Mouse (Mus musculus): Measurements from ENCODE around the gene Zfp526. TPM values are rescaled to one million over a fixed set of nuclear protein-coding genes. Genes with fewer than 3 reads are reported as not detected.
A peak's percentile ranks its signal among the peaks of the same experiment; 100 is the strongest.

The Zfp526 gene
- polyA plus RNA-seq, 1 experiment from 2014 or later, result 3.0 TPM

DNA sequence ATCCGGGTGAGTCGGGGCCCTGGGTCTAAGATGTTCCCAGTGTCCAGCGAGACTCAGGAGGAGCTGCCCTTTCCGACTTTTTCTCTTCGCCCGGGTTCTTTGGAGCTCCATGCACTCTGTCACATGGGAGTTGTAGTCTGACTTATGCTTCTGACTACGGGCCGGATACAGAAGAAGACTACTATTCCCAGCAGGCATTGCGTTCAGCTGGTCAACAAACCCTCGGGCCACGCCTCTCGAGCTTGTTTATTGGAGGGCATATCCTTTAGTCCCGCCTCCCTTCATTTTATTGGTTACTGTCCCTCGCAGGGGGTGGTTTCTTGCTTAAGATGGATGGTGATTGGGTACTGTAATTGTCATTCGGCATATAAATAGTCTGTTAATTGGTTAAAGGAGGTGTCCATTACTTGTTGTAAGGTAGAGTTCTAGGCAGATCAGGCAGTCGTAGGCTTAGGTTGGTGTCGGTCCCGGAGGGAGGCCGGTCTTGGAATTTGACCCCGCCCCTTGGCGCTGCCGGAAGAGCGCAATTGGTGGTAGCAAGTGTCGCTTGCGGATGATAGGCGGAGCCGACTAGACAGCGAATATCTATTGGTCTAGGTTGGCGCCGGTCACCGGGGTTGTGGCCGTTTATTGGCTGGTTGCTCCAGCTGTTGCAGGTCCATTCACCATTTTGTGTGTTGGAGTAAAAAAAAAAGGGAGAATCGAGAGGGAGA lies 46.7 kb downstream of the Zfp526 start:
- Histone ChIP-seq H3K27me3 (ENCODE audit: insufficient read depth, poor library complexity, severe bottlenecking) (no peaks in the 10 kb centered on the region), H3K9me3 (no peaks in the 10 kb centered on the region), H3K4me1 (peaks cover 51% of the 10 kb centered on the region), H3K4me3 (peak overlapping the region; percentile 87), H3K27ac (peak overlapping the region; percentile 99), H3K36me3 (peaks cover 23% of the 10 kb centered on the region)
- under 1% methylated on average over 33 of the region's 33 CpGs for WGBS
- DNase-seq (ENCODE audit: low spot score), result peak; percentile 100

GRCm38 (mm10) chr7:25268588-25268987 lies 47.4 kb downstream of the Zfp526 start:
- peaks cover 58% of the 10 kb centered on the region for H3K4me1 ChIP-seq
- peaks cover 30% of the 10 kb centered on the region for H3K36me3 ChIP-seq
- no peaks in the 10 kb centered on the region for H3K9me3 ChIP-seq
- H3K4me3 ChIP-seq, result peak overlapping the region; percentile 87
- DNase-seq (ENCODE audit: low spot score), result no peak
- no peaks in the 10 kb centered on the region for H3K27me3 ChIP-seq (ENCODE audit: insufficient read depth, poor library complexity, severe bottlenecking)
- WGBS, result 2% methylated on average over 7 of the region's 7 CpGs
- peak overlapping the region; percentile 99 for H3K27ac ChIP-seq

DNA sequence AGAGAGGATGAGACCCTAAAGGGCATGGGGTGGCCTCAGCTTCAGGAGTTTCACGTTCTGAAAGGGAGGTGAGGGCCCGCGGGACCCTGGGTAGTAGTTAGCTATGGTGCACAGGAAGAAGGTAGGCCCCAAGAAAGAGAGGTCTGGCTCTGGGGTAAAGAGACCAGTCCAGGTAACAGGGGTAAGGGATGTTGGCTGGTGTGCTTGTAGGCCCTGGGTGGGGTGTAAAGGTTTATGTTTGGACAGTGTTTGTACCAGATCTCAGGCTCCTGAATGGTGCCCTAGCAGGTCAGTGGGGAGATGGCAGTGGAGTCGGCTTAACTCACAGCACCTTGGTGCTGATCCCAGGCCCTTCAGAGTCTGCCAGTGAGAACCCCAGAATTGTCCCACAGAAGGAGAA lies 47.8 kb downstream of the Zfp526 start:
- Histone ChIP-seq H3K9me3 (no peaks in the 10 kb centered on the region), H3K4me3 (peak overlapping the region; percentile 87), H3K36me3 (peaks cover 34% of the 10 kb centered on the region), H3K27me3 (ENCODE audit: insufficient read depth, poor library complexity, severe bottlenecking) (no peaks in the 10 kb centered on the region), H3K4me1 (peaks cover 59% of the 10 kb centered on the region), H3K27ac (peak overlapping the region; percentile 99)
- DNase-seq (ENCODE audit: low spot score), result no peak
- WGBS, result 37% methylated on average over 4 of the region's 4 CpGs

GRCm38 (mm10) chr7:25269545-25270271 lies 48.5 kb downstream of the Zfp526 start:
- WGBS, result 79% methylated on average over 8 of the region's 8 CpGs
- H3K4me1 ChIP-seq, result peaks cover 58% of the 10 kb centered on the region

GRCm38 (mm10) chr7:25270652-25271633 lies 49.7 kb downstream of the Zfp526 start:
- peaks cover 69% of the 10 kb centered on the region for H3K4me1 ChIP-seq
- DNase-seq (ENCODE audit: low spot score), result no peak
- H3K36me3 ChIP-seq, result peaks cover 35% of the 10 kb centered on the region
- WGBS, result 86% methylated on average over 35 of the region's 35 CpGs
- no peaks in the 10 kb centered on the region for H3K9me3 ChIP-seq
- H3K4me3 ChIP-seq, result no peak overlapping the region
- no peaks in the 10 kb centered on the region for H3K27me3 ChIP-seq (ENCODE audit: insufficient read depth, poor library complexity, severe bottlenecking)
- 0 out of 2 replicates have a peak overlapping the region, but pooled peaks have one; percentile 7 for H3K27ac ChIP-seq

More at GRCm38 (mm10) chr7:25269545-25270271, 48.5 kb downstream of the Zfp526 start:
- peaks cover 35% of the 10 kb centered on the region for H3K36me3 ChIP-seq
- H3K27ac ChIP-seq, result no peak overlapping the region
- DNase-seq (ENCODE audit: low spot score), result no peak
- H3K4me3 ChIP-seq, result peak overlapping the region; percentile 87; the same call in 1 of the 2 replicates
- H3K27me3 ChIP-seq (ENCODE audit: insufficient read depth, poor library complexity, severe bottlenecking), result no peaks in the 10 kb centered on the region
- H3K9me3 ChIP-seq, result no peaks in the 10 kb centered on the region

- DNase-seq (ENCODE audit: low spot score), result no peak
- Histone ChIP-seq H3K4me3 (no peak overlapping the region), H3K27me3 (ENCODE audit: insufficient read depth, poor library complexity, severe bottlenecking) (no peaks in the 10 kb centered on the region), H3K27ac (no peak overlapping the region), H3K9me3 (no peaks in the 10 kb centered on the region), H3K36me3 (peaks cover 35% of the 10 kb centered on the region), H3K4me1 (peaks cover 71% of the 10 kb centered on the region)
- 80% methylated on average over 30 of the region's 30 CpGs for WGBS
Measured at GRCm38 (mm10) chr7:25271651-25272444, 50.6 kb downstream of the Zfp526 start.

- H3K27ac ChIP-seq, result no peak overlapping the region; the same call in 1 of the 2 replicates
- H3K4me3 ChIP-seq, result peak overlapping the region; percentile 15; the same call in 1 of the 2 replicates
- 81% methylated on average over 38 of the region's 38 CpGs for WGBS
- no peak for DNase-seq (ENCODE audit: low spot score)
- H3K36me3 ChIP-seq, result peaks cover 35% of the 10 kb centered on the region
- H3K4me1 ChIP-seq, result peaks cover 77% of the 10 kb centered on the region
- no peaks in the 10 kb centered on the region for H3K27me3 ChIP-seq (ENCODE audit: insufficient read depth, poor library complexity, severe bottlenecking)
- H3K9me3 ChIP-seq, result no peaks in the 10 kb centered on the region
Measured at GRCm38 (mm10) chr7:25272445-25273258, 51.4 kb downstream of the Zfp526 start.

DNA sequence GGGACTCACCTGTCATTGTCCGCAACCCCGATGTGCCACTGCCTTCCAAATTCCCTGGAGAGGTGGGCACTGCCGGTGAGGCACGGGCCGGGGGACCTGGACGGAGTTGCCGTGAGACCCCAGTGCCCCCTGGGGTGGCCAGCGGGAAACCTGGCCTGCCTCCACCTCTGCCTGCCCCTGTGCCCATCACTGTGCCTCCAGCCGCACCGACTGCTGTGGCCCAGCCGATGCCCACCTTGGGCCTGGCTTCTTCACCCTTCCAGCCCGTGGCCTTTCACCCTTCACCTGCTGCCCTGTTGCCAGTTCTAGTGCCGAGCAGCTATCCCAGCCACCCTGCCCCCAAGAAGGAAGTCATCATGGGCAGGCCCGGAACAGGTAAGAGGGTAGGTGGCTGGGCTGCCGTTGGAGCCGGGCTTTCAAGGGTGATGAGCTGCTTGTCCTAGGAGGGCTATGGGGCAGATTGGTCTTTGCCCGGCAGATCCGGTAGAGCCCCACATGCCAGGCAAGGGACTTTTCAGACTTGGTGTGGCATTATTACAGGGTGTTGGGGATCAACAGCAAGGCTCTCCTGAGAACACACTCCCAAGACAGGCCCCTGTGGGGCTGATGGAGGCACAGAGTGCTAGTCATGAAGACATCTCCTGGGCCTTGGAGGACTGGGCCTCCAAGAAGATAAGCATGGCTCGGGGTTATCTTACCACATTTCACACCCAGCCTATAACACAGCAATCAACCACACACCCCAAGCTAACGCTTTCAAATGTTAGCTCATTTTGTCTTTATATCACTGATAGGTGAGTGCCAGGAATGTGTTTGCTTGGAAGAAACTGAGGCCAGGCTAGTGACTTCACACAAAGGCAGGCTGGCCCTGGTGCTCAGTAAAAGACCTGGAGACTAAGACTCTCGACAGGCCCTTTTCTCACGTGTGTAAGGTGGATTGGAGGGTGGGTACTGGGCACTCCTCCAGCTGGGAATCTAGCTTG lies 52.3 kb downstream of the Zfp526 start:
- Histone ChIP-seq H3K9me3 (no peaks in the 10 kb centered on the region), H3K36me3 (peaks cover 35% of the 10 kb centered on the region), H3K27ac (peak overlapping the region; percentile 69; the same call in 1 of the 2 replicates), H3K27me3 (ENCODE audit: insufficient read depth, poor library complexity, severe bottlenecking) (no peaks in the 10 kb centered on the region), H3K4me3 (peak overlapping the region; percentile 16), H3K4me1 (peaks cover 78% of the 10 kb centered on the region)
- WGBS, result 80% methylated on average over 22 of the region's 22 CpGs
- no peak for DNase-seq (ENCODE audit: low spot score)

- H3K27me3 ChIP-seq (ENCODE audit: insufficient read depth, poor library complexity, severe bottlenecking), result no peaks in the 10 kb centered on the region
- no peak overlapping the region for H3K4me3 ChIP-seq
- H3K36me3 ChIP-seq, result peaks cover 35% of the 10 kb centered on the region
- no peak for DNase-seq (ENCODE audit: low spot score)
- WGBS, result 51% methylated on average over 5 of the region's 5 CpGs
- H3K4me1 ChIP-seq, result peaks cover 74% of the 10 kb centered on the region
- peak overlapping the region; percentile 31; the same call in 1 of the 2 replicates for H3K27ac ChIP-seq
- H3K9me3 ChIP-seq, result no peaks in the 10 kb centered on the region
Measured at GRCm38 (mm10) chr7:25274571-25274970, 53.3 kb downstream of the Zfp526 start.

DNA sequence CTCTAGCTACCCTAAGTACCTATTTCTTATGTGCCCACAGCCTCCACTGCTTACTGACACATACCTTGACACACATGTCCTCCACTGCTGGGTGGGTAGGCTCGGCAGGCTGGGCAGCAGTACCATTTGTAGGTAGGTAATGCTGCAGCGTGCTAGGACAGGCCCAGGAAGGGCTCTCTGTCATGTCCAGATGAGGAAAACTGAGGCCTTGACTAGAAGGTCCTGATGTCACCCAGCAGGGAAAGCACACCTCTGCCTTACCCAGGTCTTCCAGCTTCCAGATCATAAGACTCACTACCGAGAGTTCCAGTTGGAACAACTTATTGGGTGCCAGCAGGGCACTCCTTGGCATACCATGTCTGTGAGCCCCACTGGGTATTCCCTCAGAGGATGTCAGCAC lies 53.8 kb downstream of the Zfp526 start:
- Histone ChIP-seq H3K36me3 (peaks cover 35% of the 10 kb centered on the region), H3K4me1 (peaks cover 74% of the 10 kb centered on the region), H3K4me3 (no peak overlapping the region), H3K9me3 (no peaks in the 10 kb centered on the region), H3K27ac (peak overlapping the region; percentile 75; the same call in 1 of the 2 replicates), H3K27me3 (ENCODE audit: insufficient read depth, poor library complexity, severe bottlenecking) (no peaks in the 10 kb centered on the region)
- DNase-seq (ENCODE audit: low spot score), result no peak
- WGBS, result 86% methylated on average over 3 of the region's 3 CpGs
